Mouse (Mus musculus) limb, embryonic 14.5 days (tissue): Measurements from ENCODE around the gene Rps3a1. TPM values are rescaled to one million over a fixed set of nuclear protein-coding genes. Genes with fewer than 3 reads are reported as not detected.

Source experiments
- ATAC-seq: fragments of 200-750 bp; cut with Nextera tagmentation; 2 replicates; pipeline ENCODE4 v1.8.0; 2017; ENCODE audit warnings: low read depth, moderate number of reproducible peaks, moderate TSS enrichment; ENCODE audit not compliant: low FRiP score
- DNase-seq: peaks from one replicate; pipeline ENCODE4 v3.0.0-alpha.2; 2015; ENCODE audit warnings: low spot score
- H3K27ac ChIP-seq: fragments of 300-500 bp; sonication (generic); replicated peaks from 2 replicates; pipeline ENCODE4 v1.5.1; 2014; ENCODE audit warnings: low read depth, mild to moderate bottlenecking, low read length, moderate library complexity, mixed read lengths
- H3K27me3 ChIP-seq: fragments of 300-500 bp; sonication (generic); 2 replicates; pipeline ENCODE4 v1.6.1; 2014; ENCODE audit warnings: low read length, mixed read lengths; ENCODE audit not compliant: control insufficient read depth, insufficient read depth
- H3K36me3 ChIP-seq: fragments of 300-500 bp; sonication (generic); 2 replicates; pipeline ENCODE4 v1.6.1; 2014; ENCODE audit warnings: mild to moderate bottlenecking, low read length, moderate library complexity, mixed read lengths; ENCODE audit not compliant: control insufficient read depth, insufficient read depth
- H3K4me1 ChIP-seq: fragments of 300-500 bp; sonication (generic); 2 replicates; pipeline ENCODE4 v1.6.1; 2014; ENCODE audit warnings: antibody characterized with exemption, low read length, mixed read lengths; ENCODE audit not compliant: control insufficient read depth, insufficient read depth
- H3K4me2 ChIP-seq: fragments of 300-500 bp; sonication (generic); replicated peaks from 2 replicates; pipeline ENCODE4 v1.6.1; 2014; ENCODE audit warnings: low read depth, mild to moderate bottlenecking, low read length, moderate library complexity; ENCODE audit not compliant: severe bottlenecking
- H3K4me3 ChIP-seq: fragments of 300-500 bp; sonication (generic); replicated peaks from 2 replicates; pipeline ENCODE4 v1.5.1; 2014; ENCODE audit warnings: low read length
- H3K9ac ChIP-seq: fragments of 300-500 bp; sonication (generic); 2 replicates; pipeline ENCODE4 v1.6.1; 2014; ENCODE audit warnings: mild to moderate bottlenecking, low read depth, low read length, moderate library complexity; ENCODE audit not compliant: severe bottlenecking
- H3K9me3 ChIP-seq: fragments of 300-500 bp; sonication (generic); 2 replicates; pipeline ENCODE4 v1.6.1; 2016; ENCODE audit warnings: low read length; ENCODE audit not compliant: control insufficient read depth
- POLR2A ChIP-seq: fragments of 200-500 bp; IDR thresholded peaks from 2 replicates; pipeline ENCODE4 v1.8.0; 2012; ENCODE audit warnings: inconsistent platforms, mild to moderate bottlenecking, moderate library complexity, borderline replicate concordance; ENCODE audit not compliant: insufficient read depth, insufficient read length; ENCODE audit errors: extremely low read depth
- WGBS: fragments of 180-500 bp; shearing (Covaris S2); extraction: QIAGEN DNeasy Blood & Tissue Kit; methylation state at CpG from one replicate; pipeline ENCODE4 v1.1.7; 2014; 5-methylcytosine and 5-hydroxymethylcytosine counted together
- polyA plus RNA-seq, 2 experiments: library from polyadenylated mRNA; depleted of rRNA in 1 of 2; stranded (reverse) in 1 of 2; unstranded in 1 of 2; fragments of >200 nt; fragmentation: Nextera tagmentation in 1 of 2; extraction: Ambion mirVana in 1 of 2; gene quantifications; 2 replicates each; pipeline versions ENCODE4 v1.2.1 to v1.2.3; 2012 to 2014

The Rps3a1 gene
- 1,087 and 1,916 TPM in 2 replicates for polyA plus RNA-seq (2012; rRNA removed)
- 1,503 and 1,577 TPM in 2 replicates for polyA plus RNA-seq (2014; fragmentation: Nextera tagmentation; extraction: Ambion mirVana)

DNA sequence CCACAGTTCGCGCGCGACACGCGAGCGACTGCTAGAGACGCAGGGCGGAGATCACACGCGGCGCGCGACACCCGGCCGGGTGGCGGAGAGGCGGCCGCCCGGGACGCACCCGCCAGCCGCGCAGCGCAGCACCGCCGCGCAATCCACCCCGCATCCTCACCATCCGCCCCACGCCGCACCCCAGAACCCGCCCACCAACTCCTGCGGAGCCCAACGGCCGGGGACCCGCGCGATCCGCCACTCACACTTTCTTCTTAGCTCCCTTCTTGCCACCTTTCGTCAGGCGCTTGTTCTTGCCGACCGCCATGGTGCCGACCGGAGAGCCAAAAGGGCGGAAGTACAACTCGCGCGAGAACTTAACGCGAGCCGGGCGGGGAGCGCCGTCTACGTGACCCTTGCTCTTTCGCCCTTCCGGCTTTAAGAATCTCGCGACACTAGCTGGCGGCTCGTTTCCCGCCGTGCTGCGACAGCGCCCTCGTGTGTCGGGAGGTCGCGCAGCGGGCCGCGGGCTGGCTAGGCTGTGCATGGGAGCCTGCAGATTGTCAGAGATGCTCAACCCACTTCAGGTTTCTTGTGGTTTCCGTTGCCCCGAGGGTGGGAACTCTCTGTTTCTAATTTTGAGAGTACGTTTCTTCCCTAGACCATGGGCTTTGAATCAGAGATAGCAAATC is at the start of gene Rps3a1:
TSS of gene Rps3a1 (minus strand) at position 440 of the 671 bp plus-strand sequence.
- Histone ChIP-seq H3K27me3 (no peaks in the 10 kb centered on the region), H3K9ac (peak within 1 kb of the TSS; percentile 99), H3K4me1 (peaks cover 13% of the 10 kb centered on the region), H3K27ac (peak within 1 kb of the TSS; percentile 92), H3K36me3 (peaks cover 39% of the 10 kb centered on the region), H3K4me2 (peak within 1 kb of the TSS; percentile 60), H3K4me3 (peak within 1 kb of the TSS; percentile 96), H3K9me3 (no peaks in the 10 kb centered on the region)
- DNase-seq (peak; percentile 98), ATAC-seq (peak; percentile 94)
- under 1% methylated on average over 69 of the region's 77 CpGs for WGBS
- peak; percentile 67; the same call in 1 of the 2 replicates for TF ChIP-seq POLR2A

DNA sequence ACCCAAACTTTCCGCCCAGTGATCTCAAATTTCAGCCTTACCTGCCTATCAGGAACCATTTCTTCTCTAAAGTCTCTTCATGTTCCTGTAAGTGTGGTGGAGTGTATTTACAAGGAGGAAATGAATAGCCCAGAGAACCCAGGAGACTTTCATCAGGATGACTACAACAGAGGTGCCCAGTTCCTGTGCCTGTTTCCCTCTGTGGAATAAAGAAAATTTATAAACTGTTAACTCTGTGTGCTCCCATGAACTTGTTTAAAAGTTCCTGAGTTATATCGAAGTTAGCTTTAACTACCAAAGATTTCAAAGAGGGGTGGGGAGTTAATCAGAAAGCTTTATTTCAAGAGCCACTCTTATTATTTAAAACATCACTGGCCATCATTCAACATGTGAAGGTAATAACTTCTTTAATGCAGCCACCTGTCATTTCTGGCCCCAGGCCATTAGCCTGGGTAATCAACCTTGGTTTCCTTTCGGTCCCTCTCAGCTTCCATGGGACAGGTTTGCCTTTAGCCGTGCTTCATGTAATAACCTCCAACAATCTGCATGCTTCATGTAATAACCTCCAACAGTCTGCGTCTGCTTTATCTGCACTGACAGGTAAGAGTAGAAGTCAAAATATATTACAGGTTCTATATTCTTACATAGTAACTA is 45.4 kb upstream of the Rps3a1 start:
- H3K4me2 ChIP-seq, result no peak overlapping the region
- H3K27ac ChIP-seq, result no peak overlapping the region

DNA sequence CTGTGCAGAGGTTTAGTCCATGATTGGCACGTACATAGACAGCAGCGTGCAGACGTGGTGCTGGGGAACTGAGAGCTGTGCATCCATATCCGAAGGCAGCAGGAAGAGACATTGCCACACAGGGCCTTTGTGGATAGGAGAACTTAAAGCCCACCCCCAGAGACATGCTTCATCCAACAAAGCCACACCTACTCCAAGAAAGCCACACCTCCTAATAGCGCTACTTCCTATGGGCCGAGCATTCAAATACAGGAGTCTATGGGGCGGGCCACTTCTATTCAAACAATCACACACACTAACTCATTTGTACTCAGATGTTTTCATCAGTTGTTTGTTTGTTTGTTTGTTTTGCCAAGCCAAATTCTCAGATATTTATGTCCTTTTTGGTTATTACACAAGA is 42.0 kb upstream of the Rps3a1 start:
- no peak for ATAC-seq
- Histone ChIP-seq H3K4me2 (no peak overlapping the region), H3K4me3 (no peak overlapping the region), H3K27ac (no peak overlapping the region), H3K9me3 (no peaks in the 10 kb centered on the region), H3K27me3 (no peaks in the 10 kb centered on the region), H3K9ac (no peak overlapping the region), H3K4me1 (peaks cover 9% of the 10 kb centered on the region), H3K36me3 (no peaks in the 10 kb centered on the region)
- DNase-seq, result no peak
- 79% methylated on average over 7 of the region's 7 CpGs for WGBS
- TF ChIP-seq POLR2A, result no peak

More for the DNA sequence above, 45.4 kb upstream of the Rps3a1 start:
- Histone ChIP-seq H3K9me3 (no peaks in the 10 kb centered on the region), H3K4me1 (peaks cover 9% of the 10 kb centered on the region), H3K4me3 (no peak overlapping the region), H3K36me3 (no peaks in the 10 kb centered on the region), H3K27me3 (no peaks in the 10 kb centered on the region), H3K9ac (no peak overlapping the region)
- ATAC-seq (no peak), DNase-seq (no peak)
- 10% methylated on average over 5 of the region's 5 CpGs for WGBS
- no peak for TF ChIP-seq POLR2A

- DNase-seq, result no peak
These were observed 38.6 kb upstream of the Rps3a1 start for GRCm38 (mm10) chr3:86181107-86181506.

DNA sequence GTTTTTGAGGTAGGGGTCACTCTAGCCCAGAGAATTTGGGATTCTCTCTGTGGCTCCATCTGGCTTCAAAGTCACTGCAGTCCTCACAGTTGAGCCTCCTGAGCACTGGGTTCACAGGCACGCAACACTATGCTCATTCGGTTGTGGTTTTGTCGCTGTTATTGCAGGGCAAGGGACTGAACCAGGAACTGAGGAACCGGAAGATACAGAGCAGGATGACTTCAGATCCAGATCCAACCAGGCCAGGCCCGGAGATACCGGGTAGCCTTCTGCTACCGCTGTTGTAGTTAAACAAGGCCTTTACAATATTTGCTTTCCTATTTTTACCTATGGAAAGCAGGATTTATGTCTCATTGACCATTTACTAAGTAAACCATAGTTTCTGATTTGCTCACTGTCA is 37.2 kb upstream of the Rps3a1 start:
- no peak for TF ChIP-seq POLR2A
- Histone ChIP-seq H3K9ac (no peak overlapping the region), H3K27me3 (no peaks in the 10 kb centered on the region), H3K4me2 (no peak overlapping the region), H3K9me3 (no peaks in the 10 kb centered on the region), H3K4me1 (no peaks in the 10 kb centered on the region), H3K36me3 (no peaks in the 10 kb centered on the region), H3K4me3 (no peak overlapping the region), H3K27ac (no peak overlapping the region)
- 87% methylated on average over 7 of the region's 7 CpGs for WGBS
- no peak for DNase-seq
- ATAC-seq, result no peak

More at GRCm38 (mm10) chr3:86181107-86181506, 38.6 kb upstream of the Rps3a1 start:
- no peaks in the 10 kb centered on the region for H3K4me1 ChIP-seq
- WGBS, result 50% methylated on average over 5 of the region's 5 CpGs
- no peak overlapping the region for H3K9ac ChIP-seq
- no peak for TF ChIP-seq POLR2A
- H3K27ac ChIP-seq, result no peak overlapping the region
- H3K36me3 ChIP-seq, result no peaks in the 10 kb centered on the region
- no peaks in the 10 kb centered on the region for H3K27me3 ChIP-seq
- H3K4me3 ChIP-seq, result no peak overlapping the region
- H3K4me2 ChIP-seq, result no peak overlapping the region
- no peak for ATAC-seq
- H3K9me3 ChIP-seq, result no peaks in the 10 kb centered on the region
